In genomic region chr1:156841625-156842339, GRCm38 (mm10) we compare ENCODE assay signal across 13 mouse cellular contexts. TPM values are rescaled to one million over a fixed set of nuclear protein-coding genes. Genes with fewer than 3 reads are reported as not detected.
DNase-seq lines count a peak whose midpoint lies in the region; ATAC-seq and TF ChIP-seq lines count a peak whose summit lies in the region.
"Had no signal": no experiment of that assay in that cellular context is flagged by ENCODE, and none has a peak within 500 bp of the region (broad histone marks: within the 10 kb centered on the region; RNA-seq: fewer than 3 reads in every experiment).

No protein-coding gene starts in this region.

- H3K9me3 ChIP-seq in heart, embryonic 13.5 days, result no peaks in the 10 kb centered on the region
- H3K9me3 ChIP-seq in MEL (replicated peaks; ENCODE audit: insufficient read depth, low read length), result no peaks in the 10 kb centered on the region
- H3K9me3 ChIP-seq in embryonic facial prominence, embryonic 12.5 days, result no peaks in the 10 kb centered on the region
- H3K9me3 ChIP-seq in limb, embryonic 13.5 days, result no peaks in the 10 kb centered on the region
- H3K9me3 ChIP-seq: neural tube, embryonic 13.5 days had no signal

- H3K9ac ChIP-seq in heart, embryonic 13.5 days, result 0 out of 2 replicates have a peak overlapping the region, but pooled peaks have one; percentile 19
- no peak overlapping the region for H3K9ac ChIP-seq in MEL (ENCODE audit: control insufficient read depth, low read depth, low read length, poor library complexity, severe bottlenecking)
- 0 out of 2 replicates have a peak overlapping the region, but pooled peaks have one; percentile 4 for H3K9ac ChIP-seq in embryonic facial prominence, embryonic 12.5 days
- peak overlapping the region; percentile 50 for H3K9ac ChIP-seq in limb, embryonic 13.5 days
- H3K9ac ChIP-seq: neural tube, embryonic 13.5 days had no signal

- H3K27ac ChIP-seq in heart, embryonic 13.5 days (replicated peaks), result no peak overlapping the region
- no peak overlapping the region for H3K27ac ChIP-seq in MEL (ENCODE audit: control insufficient read depth, low read depth, low read length)
- peak overlapping the region; percentile 59; the same call in 1 of the 2 replicates for H3K27ac ChIP-seq in embryonic facial prominence, embryonic 12.5 days
- H3K27ac ChIP-seq in limb, embryonic 13.5 days, result peak overlapping the region; percentile 28; the same call in 1 of the 2 replicates
- H3K27ac ChIP-seq: neural tube, embryonic 13.5 days had no signal

- no peaks in the 10 kb centered on the region for H3K27me3 ChIP-seq in heart, embryonic 13.5 days (replicated peaks)
- no peaks in the 10 kb centered on the region for H3K27me3 ChIP-seq in MEL (ENCODE audit: control insufficient read depth in 1 of 2, insufficient read depth in 2 of 2, low read length in 2 of 2)
- H3K27me3 ChIP-seq in embryonic facial prominence, embryonic 12.5 days, result no peaks in the 10 kb centered on the region
- no peaks in the 10 kb centered on the region for H3K27me3 ChIP-seq in limb, embryonic 13.5 days
- H3K27me3 ChIP-seq: neural tube, embryonic 13.5 days had no signal

- WGBS in heart, embryonic 13.5 days, result 69% methylated on average over 11 of the region's 11 CpGs
- WGBS in embryonic facial prominence, embryonic 12.5 days, result 61% methylated on average over 11 of the region's 11 CpGs
- WGBS in limb, embryonic 13.5 days, result 65% methylated on average over 11 of the region's 11 CpGs

- no peak for TF ChIP-seq CTCF in MEL (IDR thresholded peaks at IDR 0.05 in 2 of 3, conservative IDR thresholded peaks at IDR 0.05 in 1 of 3; ENCODE audit: control insufficient read depth in 1 of 3, insufficient read depth in 1 of 3, low read depth in 2 of 3, low read length in 3 of 3, poor library complexity in 1 of 3, severe bottlenecking in 1 of 3)

- no peak for TF ChIP-seq RAD21 in MEL (IDR thresholded peaks at IDR 0.05; ENCODE audit: low read depth, low read length)

- no peaks in the 10 kb centered on the region for H3K79me2 ChIP-seq in MEL (ENCODE audit: control insufficient read depth, insufficient read depth, low read length, poor library complexity)

- H3K36me3 ChIP-seq in heart, embryonic 13.5 days, result no peaks in the 10 kb centered on the region
- H3K36me3 ChIP-seq in MEL (ENCODE audit: control insufficient read depth in 1 of 2, insufficient read depth in 2 of 2, low read length in 2 of 2), result peaks cover 0 to 5% of the 10 kb centered on the region in 2 experiments; a peak in 2 of 4 replicates
- H3K36me3 ChIP-seq in embryonic facial prominence, embryonic 12.5 days, result peaks cover 8% of the 10 kb centered on the region
- peaks cover 20% of the 10 kb centered on the region for H3K36me3 ChIP-seq in limb, embryonic 13.5 days
- H3K36me3 ChIP-seq: neural tube, embryonic 13.5 days had no signal

- TF ChIP-seq POLR2A in MEL (IDR thresholded peaks at IDR 0.05; ENCODE audit: control insufficient read depth in 1 of 2, insufficient read depth in 1 of 2, low read depth in 1 of 2, low read length in 2 of 2, poor library complexity in 1 of 2), result no peak

- H3K4me1 ChIP-seq in heart, embryonic 13.5 days, result peaks cover 57% of the 10 kb centered on the region
- H3K4me1 ChIP-seq in MEL (ENCODE audit: control insufficient read depth in 1 of 2, insufficient read depth in 2 of 2, low read length in 2 of 2), result peaks cover 6 to 7% of the 10 kb centered on the region in 2 experiments
- peaks cover 35% of the 10 kb centered on the region for H3K4me1 ChIP-seq in embryonic facial prominence, embryonic 12.5 days
- peaks cover 49% of the 10 kb centered on the region for H3K4me1 ChIP-seq in limb, embryonic 13.5 days

- ATAC-seq in heart, embryonic 13.5 days (ENCODE audit: extremely low read depth, insufficient number of reproducible peaks, low FRiP score, low TSS enrichment), result no peak
- ATAC-seq in embryonic facial prominence, embryonic 12.5 days (ENCODE audit: insufficient number of reproducible peaks, insufficient read depth, low FRiP score, low TSS enrichment), result no peak; the same call in 1 of the 2 replicates
- no peak for ATAC-seq in limb, embryonic 13.5 days (ENCODE audit: low FRiP score, low read depth)
- no peak for ATAC-seq in CD4-positive, CD25-positive, alpha-beta regulatory T cell, adult 4 months

- H3K4me3 ChIP-seq in heart, embryonic 13.5 days, result no peak overlapping the region
- no peak overlapping the region for H3K4me3 ChIP-seq in MEL (ENCODE audit: control insufficient read depth in 1 of 2, insufficient read depth in 1 of 2, low read depth in 2 of 2, low read length in 2 of 2)
- peak overlapping the region; percentile 14; the same call in 1 of the 2 replicates for H3K4me3 ChIP-seq in embryonic facial prominence, embryonic 12.5 days
- peak overlapping the region; percentile 27 for H3K4me3 ChIP-seq in limb, embryonic 13.5 days
- H3K4me3 ChIP-seq: neural tube, embryonic 13.5 days had no signal

- H3K4me2 ChIP-seq in heart, embryonic 13.5 days, result no peak overlapping the region
- H3K4me2 ChIP-seq in embryonic facial prominence, embryonic 12.5 days (replicated peaks), result peak overlapping the region; percentile 36
- H3K4me2 ChIP-seq in limb, embryonic 13.5 days (replicated peaks), result peak overlapping the region; percentile 55
- H3K4me2 ChIP-seq: liver, embryonic 11.5 days; neural tube, embryonic 13.5 days had no signal

- intact Hi-C loops in heart, postnatal 10 days (cut with DNase I), result no loop called here
- intact Hi-C loops in heart, postnatal 25 days (cut with DNase I), result no loop called here

- DNase-seq in heart, postnatal 10 days, result no peak
- peak; percentile 44 for DNase-seq in MEL (ENCODE audit: low read depth, low spot score)
- no peak for DNase-seq in spleen, adult 12 weeks (ENCODE audit: low spot score)
- no peak for DNase-seq in heart, postnatal 25 days (ENCODE audit: low spot score)
- DNase-seq: adrenal gland, postnatal 10 days; heart, postnatal 36 days; thymus, postnatal 4 days had no signal

- TF ChIP-seq EP300 in MEL (IDR thresholded peaks at IDR 0.05; ENCODE audit: low read depth in 1 of 2, low read length in 2 of 2), result peak; percentile 39 to 55; a peak in 2 of 4 replicates

TF ChIP-seq in MEL, 35 proteins besides CTCF, POLR2A, EP300 and RAD21:
- TF ChIP-seq GATA1 (IDR thresholded peaks at IDR 0.05; ENCODE audit: low read depth, low read length) (peak; percentile 59), JUND (IDR thresholded peaks at IDR 0.05; ENCODE audit: low read depth, low read length) (no peak), MXI1 (IDR thresholded peaks at IDR 0.05; ENCODE audit: low read depth, low read length) (no peak), TBP (IDR thresholded peaks at IDR 0.05; ENCODE audit: low read depth, low read length) (no peak), TCF12 (IDR thresholded peaks at IDR 0.05; ENCODE audit: low read depth, low read length) (peak; percentile 65; the same call in 1 of the 2 replicates), USF2 (IDR thresholded peaks at IDR 0.05; ENCODE audit: borderline replicate concordance in 1 of 2, insufficient read depth in 1 of 2, low read depth in 1 of 2, low read length in 2 of 2) (no peak), ETS1 (IDR thresholded peaks at IDR 0.05; ENCODE audit: low read depth, low read length) (peak; percentile 78), TAL1 (IDR thresholded peaks at IDR 0.05; ENCODE audit: low read length) (peak; percentile 23; the same call in 1 of the 2 replicates), NRF1 (IDR thresholded peaks at IDR 0.05; ENCODE audit: insufficient read depth, low read depth, low read length, poor library complexity, severe bottlenecking) (no peak)

RNA-seq across cellular contexts. Expression of gene Angptl1, which starts 3.4 kb away (rescaled TPM):
- 2.7 and 2.8 TPM in 2 replicates for polyA plus RNA-seq in heart, embryonic 13.5 days (2015; fragmentation: Nextera tagmentation; extraction: Ambion mirVana)
- 1 to 10 TPM; 2.4 to 2.5 TPM for total RNA-seq in heart, postnatal 10 days (2021)
- total RNA-seq in MEL (2012; rRNA removed), result not detected in 2 replicates
- under 1 TPM in 1 of 2 experiments, not detected in 1; 0.07 TPM for polyA plus RNA-seq in MEL (2012; ENCODE audit: insufficient read depth in 1 of 2, insufficient read length in 2 of 2, low read depth in 1 of 2, low replicate concordance in 2 of 2, missing spikeins in 1 of 2)
- polyA plus RNA-seq in embryonic facial prominence, embryonic 12.5 days (2016; fragmentation: Nextera tagmentation; extraction: Ambion mirVana), result 21.3 and 24.1 TPM in 2 replicates
- polyA plus RNA-seq in limb, embryonic 13.5 days (2015; fragmentation: Nextera tagmentation; extraction: Ambion mirVana), result 60.4 and 66.1 TPM in 2 replicates
- 1 to 10 TPM; 2.0 to 2.5 TPM for total RNA-seq in heart, postnatal 25 days (2021)
- 1 to 10 TPM; 1.7 to 2.0 TPM for polyA plus RNA-seq in CD4-positive, CD25-positive, alpha-beta regulatory T cell, adult 4 months (2017; shearing (Covaris generic))

Comparison
In these comparisons a context has a peak if more than half of its experiments do, and no peak if none do; other contexts are left out.
1. H3K27ac ChIP-seq: peak in embryonic facial prominence, embryonic 12.5 days (single experiment) and limb, embryonic 13.5 days (single experiment); none in heart, embryonic 13.5 days (single experiment) and MEL (single experiment).
2. H3K4me3 ChIP-seq: peak in embryonic facial prominence, embryonic 12.5 days (single experiment) and limb, embryonic 13.5 days (single experiment); none in heart, embryonic 13.5 days (single experiment) and MEL (0 of 2).